Mouse (Mus musculus) heart, postnatal 0 days (tissue): ENCODE measurements around the gene Mdc1. TPM values are rescaled to one million over a fixed set of nuclear protein-coding genes. Genes with fewer than 3 reads are reported as not detected.

Source experiments
- ATAC-seq: fragments of 200-750 bp; cut with Nextera tagmentation; 2 replicates; pipeline ENCODE4 v1.8.0; 2017; ENCODE audit warnings: low read depth, moderate number of reproducible peaks, moderate library complexity; ENCODE audit not compliant: insufficient read depth
- DNase-seq: peaks from one replicate; pipeline ENCODE4 v3.0.0-alpha.2; 2016; ENCODE audit warnings: low spot score
- H3K27ac ChIP-seq: fragments of 300-500 bp; sonication (generic); 2 replicates; pipeline ENCODE4 v1.5.1; 2014; ENCODE audit warnings: low read depth, mild to moderate bottlenecking
- H3K27me3 ChIP-seq: fragments of 300-500 bp; sonication (generic); 2 replicates; pipeline ENCODE4 v1.6.1; 2014; ENCODE audit warnings: low read length, mixed read lengths; ENCODE audit not compliant: control insufficient read depth, insufficient read depth
- H3K36me3 ChIP-seq: fragments of 300-500 bp; sonication (generic); replicated peaks from 2 replicates; pipeline ENCODE4 v1.6.1; 2014; ENCODE audit warnings: low read length, mixed read lengths; ENCODE audit not compliant: control insufficient read depth, insufficient read depth
- H3K4me1 ChIP-seq: fragments of 300-500 bp; sonication (generic); 2 replicates; pipeline ENCODE4 v1.6.1; 2014; ENCODE audit warnings: antibody characterized with exemption; ENCODE audit not compliant: control insufficient read depth, insufficient read depth
- H3K4me2 ChIP-seq: fragments of 300-500 bp; sonication (generic); 2 replicates; pipeline ENCODE4 v1.6.1; 2014; ENCODE audit warnings: low read depth, mild to moderate bottlenecking, low read length, moderate library complexity
- H3K4me3 ChIP-seq: fragments of 300-500 bp; sonication (generic); 2 replicates; pipeline ENCODE4 v1.5.1; 2014; ENCODE audit warnings: low read depth, low read length
- H3K9ac ChIP-seq: fragments of 300-500 bp; sonication (generic); replicated peaks from 2 replicates; pipeline ENCODE4 v1.6.1; 2014; ENCODE audit warnings: low read depth, low read length, mixed read lengths
- H3K9me3 ChIP-seq: fragments of 300-500 bp; sonication (generic); replicated peaks from 2 replicates; pipeline ENCODE4 v1.6.1; 2016; ENCODE audit warnings: low read length; ENCODE audit not compliant: control insufficient read depth
- CTCF ChIP-seq: IDR thresholded peaks from 2 replicates; pipeline ENCODE4 v1.5.1; 2016; ENCODE audit warnings: antibody characterized with exemption, control low read depth, low read depth
- EP300 ChIP-seq: IDR thresholded peaks from 2 replicates; pipeline ENCODE4 v1.6.1; 2016; ENCODE audit warnings: antibody characterized with exemption, low read depth
- WGBS: fragments of 180-500 bp; shearing (Covaris S2); extraction: QIAGEN DNeasy Blood & Tissue Kit; methylation state at CpG from one replicate; pipeline ENCODE4 v1.1.7; 2014; 5-methylcytosine and 5-hydroxymethylcytosine counted together
- polyA plus RNA-seq: library from polyadenylated mRNA; unstranded; fragments of >200 nt; fragmentation: Nextera tagmentation; extraction: Ambion mirVana; gene quantifications from 2 replicates; pipeline ENCODE4 v1.2.1, GENCODE M21; 2015
- total RNA-seq: library from RNA; depleted of rRNA; stranded (reverse); fragments of >200 nt; gene quantifications from 2 replicates; pipeline ENCODE4 v1.2.3, GENCODE M21; 2014; ENCODE audit warnings: low replicate concordance

Mdc1 gene
- total and polyA plus RNA-seq, 2 experiments from 2014 or later: 2.3 to 5.4 TPM

DNA sequence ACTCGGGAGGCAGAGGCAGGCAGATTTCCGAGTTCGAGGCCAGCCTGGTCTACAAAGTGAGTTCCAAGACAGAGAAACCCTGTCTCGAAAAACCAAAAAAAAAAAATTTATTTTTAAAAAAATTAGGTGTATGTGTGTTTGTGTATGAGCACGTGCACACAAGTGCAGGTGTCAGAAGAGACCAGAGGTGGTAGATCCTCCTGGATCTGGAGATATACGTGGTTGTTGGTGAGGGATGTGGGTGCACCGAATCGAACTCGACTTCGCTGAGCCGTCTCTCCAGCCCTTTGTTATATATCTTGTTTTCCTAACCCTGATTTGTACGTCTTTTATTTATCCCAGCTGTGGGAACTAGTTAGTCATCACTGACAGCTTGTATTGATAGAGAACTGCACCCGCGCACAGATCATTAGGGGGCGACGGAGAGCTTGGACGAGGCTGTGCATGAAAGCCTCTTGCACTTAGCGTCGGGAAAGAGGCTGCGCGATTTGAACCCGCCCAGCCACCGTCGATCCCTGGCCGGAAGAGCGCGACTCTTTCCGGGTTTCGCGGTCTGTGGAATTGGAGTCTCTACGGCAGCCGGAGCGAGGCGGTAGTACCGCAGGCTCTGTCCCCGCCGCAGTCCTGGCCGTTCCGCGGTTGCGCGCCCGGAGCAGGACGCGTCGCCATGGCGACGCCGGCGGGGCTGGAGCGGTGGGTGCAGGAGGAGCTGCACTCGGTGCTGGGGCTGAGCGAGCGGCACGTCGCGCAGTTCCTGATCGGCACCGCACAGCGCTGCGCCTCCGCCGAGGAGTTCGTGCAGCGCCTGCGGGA is 38.1 kb downstream of the Mdc1 start, which contains the start of gene Dhx16:
Dhx16 (plus strand) TSS at position 575 of the 813 bp plus-strand sequence.
- H3K27me3 ChIP-seq: no peaks in the 10 kb centered on the region
- 5% methylated on average over 64 of the region's 66 CpGs for WGBS
- H3K27ac ChIP-seq: peak within 1 kb of the TSS; percentile 44
- TF ChIP-seq CTCF (peak; percentile 88), EP300 (no peak; the same call in 1 of the 2 replicates)
- H3K9ac ChIP-seq: peak within 1 kb of the TSS; percentile 74
- H3K4me3 ChIP-seq: peak within 1 kb of the TSS; percentile 70
- H3K4me2 ChIP-seq: peak within 1 kb of the TSS; percentile 97
- peaks cover 8% of the 10 kb centered on the region; the same call in 1 of the 2 replicates for H3K4me1 ChIP-seq
- ATAC-seq (peak; percentile 90), DNase-seq (peak; percentile 95)
- H3K36me3 ChIP-seq: peaks cover 47% of the 10 kb centered on the region
- no peaks in the 10 kb centered on the region for H3K9me3 ChIP-seq

DNA sequence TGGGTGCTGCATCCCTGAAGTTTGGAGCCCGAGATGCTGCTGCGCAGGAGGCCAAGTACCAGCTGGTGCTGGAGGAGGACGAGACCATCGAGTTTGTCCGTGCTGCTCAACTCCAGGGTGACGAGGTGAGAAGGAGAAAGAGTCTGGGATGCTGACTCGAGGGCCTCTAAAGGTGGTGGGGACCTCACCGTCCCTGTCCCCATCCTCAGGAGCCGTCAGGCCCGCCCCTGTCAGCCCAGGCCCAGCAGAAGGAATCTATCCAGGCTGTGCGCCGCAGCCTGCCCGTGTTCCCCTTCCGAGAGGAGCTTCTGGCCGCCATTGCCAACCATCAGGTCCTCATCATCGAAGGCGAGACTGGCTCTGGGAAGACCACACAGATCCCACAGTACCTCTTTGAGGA is 41.6 kb downstream of the Mdc1 start:
- DNase-seq: no peak

DNA sequence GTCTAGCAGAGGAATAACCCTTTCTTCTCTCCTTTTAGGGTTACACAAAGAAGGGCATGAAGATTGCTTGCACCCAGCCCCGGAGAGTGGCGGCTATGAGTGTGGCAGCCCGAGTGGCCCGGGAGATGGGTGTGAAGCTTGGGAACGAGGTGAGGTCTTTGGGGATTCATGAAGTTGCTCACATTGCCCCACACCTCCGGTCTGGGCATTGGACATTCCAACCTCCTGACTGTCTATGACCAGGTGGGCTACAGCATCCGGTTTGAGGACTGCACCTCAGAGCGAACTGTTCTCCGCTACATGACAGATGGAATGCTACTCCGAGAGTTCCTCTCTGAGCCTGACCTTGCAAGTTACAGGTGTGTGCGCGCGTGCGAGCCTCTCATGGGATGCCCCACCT is 42.5 kb downstream of the Mdc1 start:
- H3K9ac ChIP-seq: no peak overlapping the region
- no peak for ATAC-seq
- 97% methylated on average over 14 of the region's 14 CpGs for WGBS
- no peak overlapping the region for H3K4me2 ChIP-seq
- TF ChIP-seq CTCF: no peak
- TF ChIP-seq EP300: no peak
- no peaks in the 10 kb centered on the region for H3K9me3 ChIP-seq
- peaks cover 8% of the 10 kb centered on the region; the same call in 1 of the 2 replicates for H3K4me1 ChIP-seq
- DNase-seq: no peak
- no peak overlapping the region for H3K27ac ChIP-seq
- H3K27me3 ChIP-seq: no peaks in the 10 kb centered on the region
- no peak overlapping the region for H3K4me3 ChIP-seq
- peaks cover 71% of the 10 kb centered on the region for H3K36me3 ChIP-seq

More for the DNA sequence above, 41.6 kb downstream of the Mdc1 start:
- Histone ChIP-seq H3K27me3 (no peaks in the 10 kb centered on the region), H3K36me3 (peaks cover 62% of the 10 kb centered on the region), H3K4me3 (no peak overlapping the region), H3K4me1 (peaks cover 8% of the 10 kb centered on the region; the same call in 1 of the 2 replicates), H3K9me3 (no peaks in the 10 kb centered on the region), H3K27ac (no peak overlapping the region), H3K4me2 (no peak overlapping the region), H3K9ac (no peak overlapping the region)
- 87% methylated on average over 17 of the region's 17 CpGs for whole genome bisulfite sequencing
- ATAC-seq: no peak
- TF ChIP-seq CTCF (no peak), EP300 (no peak)

- DNase-seq: no peak
- Histone ChIP-seq H3K9me3 (no peaks in the 10 kb centered on the region), H3K27me3 (no peaks in the 10 kb centered on the region), H3K36me3 (peaks cover 95% of the 10 kb centered on the region), H3K9ac (no peak overlapping the region), H3K27ac (no peak overlapping the region), H3K4me1 (no peaks in the 10 kb centered on the region), H3K4me3 (no peak overlapping the region), H3K4me2 (no peak overlapping the region)
- ATAC-seq: no peak
- 79% methylated on average over 14 of the region's 17 CpGs for WGBS
- TF ChIP-seq EP300 (no peak), CTCF (no peak)
Measured at GRCm38 (mm10) chr17:35887725-35888124, 46.4 kb downstream of the Mdc1 start.

- Histone ChIP-seq H3K4me2 (peak within 1 kb of the TSS; percentile 90), H3K9me3 (no peaks in the 10 kb centered on the region), H3K27ac (peak within 1 kb of the TSS; percentile 78), H3K27me3 (no peaks in the 10 kb centered on the region), H3K4me3 (peak within 1 kb of the TSS; percentile 89), H3K9ac (peak within 1 kb of the TSS; percentile 82), H3K4me1 (peaks cover 14% of the 10 kb centered on the region), H3K36me3 (peaks cover 23% of the 10 kb centered on the region)
- under 1% methylated on average over 66 of the region's 86 CpGs for WGBS
- ATAC-seq (peak; percentile 93), DNase-seq (peak; percentile 94)
- TF ChIP-seq EP300 (no peak), CTCF (no peak)
Measured at GRCm38 (mm10) chr17:35896781-35897643, 55.7 kb downstream of the Mdc1 start, which contains the start of gene 2310061I04Rik. TSS of gene 2310061I04Rik (minus strand) at chr17:35897431.
